Mouse (Mus musculus) forebrain, embryonic 10.5 days (tissue): ENCODE results near the gene Prss45. TPM values are rescaled to one million over a fixed set of nuclear protein-coding genes. Genes with fewer than 3 reads are reported as not detected.

ENCODE experiments used
- DNase-seq: peaks from one replicate; pipeline ENCODE4 v3.0.0-alpha.2; 2017; ENCODE audit warnings: low spot score; ENCODE audit errors: extremely low spot score
- H3K27ac ChIP-seq: fragments of 300-500 bp; sonication (generic); 2 replicates; pipeline ENCODE4 v1.5.1; 2016; ENCODE audit warnings: mild to moderate bottlenecking
- H3K27me3 ChIP-seq: fragments of 300-500 bp; sonication (generic); 2 replicates; pipeline ENCODE4 v1.6.1; 2016; ENCODE audit warnings: mild to moderate bottlenecking; ENCODE audit not compliant: poor library complexity, severe bottlenecking
- H3K36me3 ChIP-seq: fragments of 300-500 bp; sonication (generic); replicated peaks from 2 replicates; pipeline ENCODE4 v1.6.1; 2016; ENCODE audit warnings: mild to moderate bottlenecking, moderate library complexity
- H3K4me1 ChIP-seq: fragments of 300-500 bp; sonication (generic); 2 replicates; pipeline ENCODE4 v1.6.1; 2016
- H3K4me3 ChIP-seq: fragments of 300-500 bp; sonication (generic); 2 replicates; pipeline ENCODE4 v1.5.1; 2016; ENCODE audit warnings: mild to moderate bottlenecking, moderate library complexity
- H3K9me3 ChIP-seq: fragments of 300-500 bp; sonication (generic); 2 replicates; pipeline ENCODE4 v1.6.1; 2016; ENCODE audit warnings: mild to moderate bottlenecking, moderate library complexity
- WGBS: fragments of 180-500 bp; shearing (Covaris S2); methylation state at CpG from one replicate; pipeline ENCODE4 v1.1.7; 2016; 5-methylcytosine and 5-hydroxymethylcytosine counted together
- polyA plus RNA-seq: library from polyadenylated mRNA; unstranded; fragments of >200 nt; fragmentation: Nextera tagmentation; extraction: Ambion mirVana; gene quantifications from 2 replicates; pipeline ENCODE4 v1.2.1, GENCODE M21; 2016

Gene Prss45
- polyA plus RNA-seq, 1 experiment from 2014 or later: not detected

DNA sequence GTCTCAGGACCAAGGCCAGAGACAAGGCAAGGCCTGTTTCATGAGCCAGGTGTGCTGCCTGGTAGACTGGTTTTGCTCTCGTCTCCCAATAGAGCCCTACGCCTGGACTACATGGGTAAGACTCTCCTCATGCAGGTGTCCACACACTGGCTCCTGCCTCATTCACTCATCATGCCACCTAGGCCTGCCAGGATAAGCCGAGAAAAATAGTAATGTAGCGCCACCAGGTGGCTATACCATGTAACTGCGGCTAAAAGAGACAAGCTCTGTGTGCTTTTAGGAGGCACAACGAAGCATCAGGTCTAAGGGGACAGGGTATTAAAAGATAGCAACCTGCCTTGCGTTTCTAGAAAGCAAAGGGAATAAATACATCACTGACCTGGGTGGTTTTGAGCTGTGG, 36.6 kb downstream of the Prss45 start:
- Histone ChIP-seq H3K36me3 (no peaks in the 10 kb centered on the region), H3K27me3 (peaks cover 52% of the 10 kb centered on the region), H3K27ac (no peak overlapping the region), H3K4me3 (no peak overlapping the region), H3K4me1 (peaks cover 23% of the 10 kb centered on the region), H3K9me3 (no peaks in the 10 kb centered on the region)
- whole genome bisulfite sequencing: 22% methylated on average over 7 of the region's 7 CpGs
- DNase-seq: peak; percentile 47

DNA sequence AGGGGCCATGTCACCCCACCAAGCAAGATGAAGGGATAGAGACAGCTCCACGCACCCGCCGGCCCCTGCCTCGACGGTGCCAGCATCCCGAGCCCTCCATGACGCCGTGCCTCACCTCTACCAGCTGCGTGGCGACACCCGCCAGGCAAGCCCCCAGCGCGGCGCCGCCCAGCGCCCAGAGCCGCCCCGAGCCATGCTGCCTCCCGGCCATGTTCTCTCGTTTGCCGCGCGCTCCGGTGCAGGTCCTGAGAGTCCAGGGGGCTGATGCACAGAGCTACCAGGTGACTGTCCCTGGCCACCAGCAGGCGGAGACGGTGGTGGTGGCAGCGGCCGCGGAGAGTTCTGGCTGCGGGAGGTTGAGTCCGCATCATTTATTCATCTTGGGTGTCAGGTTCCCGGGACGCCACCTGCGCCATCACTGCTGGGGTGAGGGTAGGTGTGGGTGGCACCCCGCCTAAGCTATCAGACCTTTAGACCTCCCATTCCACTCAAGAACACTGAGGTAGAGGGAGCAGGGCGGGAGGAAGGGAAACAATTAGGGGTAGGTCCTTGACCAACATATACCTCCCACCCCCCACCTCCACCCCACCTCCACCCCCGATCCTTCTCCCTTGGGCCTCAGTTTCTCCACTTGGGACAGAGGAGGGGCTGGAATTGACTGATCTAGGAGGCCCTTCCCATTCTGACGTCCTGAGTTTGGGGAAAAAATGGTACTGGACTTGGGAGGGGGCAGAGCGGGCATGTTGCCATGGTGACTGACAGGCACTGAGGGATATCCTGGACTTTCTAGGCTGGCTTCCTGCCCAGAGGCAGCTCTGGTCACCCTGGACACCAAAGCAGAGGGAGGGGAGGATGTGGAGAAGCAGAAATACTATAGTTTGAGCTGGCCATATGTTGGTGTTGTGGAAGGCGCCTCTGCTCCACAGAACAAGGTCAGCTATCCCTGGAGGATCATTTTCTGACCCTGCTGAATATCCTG, 39.6 kb downstream of the Prss45 start:
- Histone ChIP-seq H3K27me3 (peaks cover 77% of the 10 kb centered on the region), H3K9me3 (no peaks in the 10 kb centered on the region), H3K36me3 (no peaks in the 10 kb centered on the region), H3K4me1 (peaks cover 23% of the 10 kb centered on the region), H3K4me3 (peak overlapping the region; percentile 51), H3K27ac (peak overlapping the region; percentile 60)
- 11% methylated on average over 40 of the region's 40 CpGs for WGBS
- no peak for DNase-seq

DNA sequence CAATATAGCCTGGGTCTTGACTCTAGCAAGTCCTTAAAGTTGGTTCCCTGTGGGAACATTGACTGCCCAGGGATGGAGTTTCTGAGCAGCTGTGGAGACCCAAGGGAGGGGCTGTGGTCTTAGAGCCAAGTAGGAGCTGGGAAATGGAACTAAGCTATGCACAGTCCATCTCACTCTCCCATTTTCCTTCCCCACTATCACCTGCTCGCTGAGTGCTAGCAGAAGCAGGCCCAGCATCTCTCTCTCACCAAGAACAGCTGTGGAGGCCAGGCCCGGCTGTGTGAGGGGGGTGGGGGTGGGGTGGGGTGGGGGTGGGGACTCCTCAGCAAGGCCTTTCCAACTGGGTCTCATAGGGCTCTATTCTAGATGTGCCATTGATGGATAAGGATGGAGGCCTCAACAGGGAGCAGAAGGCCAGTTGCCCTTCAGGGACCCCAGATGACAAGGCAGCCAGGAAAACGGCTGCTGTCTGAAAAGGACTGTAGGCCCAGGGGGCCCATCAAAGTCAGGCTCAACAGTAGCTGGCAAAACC, 40.3 kb downstream of the Prss45 start:
- H3K27me3 ChIP-seq: peaks cover 84% of the 10 kb centered on the region
- H3K4me3 ChIP-seq: no peak overlapping the region
- H3K36me3 ChIP-seq: no peaks in the 10 kb centered on the region
- no peak for DNase-seq
- H3K4me1 ChIP-seq: peaks cover 29% of the 10 kb centered on the region
- no peaks in the 10 kb centered on the region for H3K9me3 ChIP-seq
- WGBS: 23% methylated on average over 3 of the region's 3 CpGs
- no peak overlapping the region for H3K27ac ChIP-seq

DNA sequence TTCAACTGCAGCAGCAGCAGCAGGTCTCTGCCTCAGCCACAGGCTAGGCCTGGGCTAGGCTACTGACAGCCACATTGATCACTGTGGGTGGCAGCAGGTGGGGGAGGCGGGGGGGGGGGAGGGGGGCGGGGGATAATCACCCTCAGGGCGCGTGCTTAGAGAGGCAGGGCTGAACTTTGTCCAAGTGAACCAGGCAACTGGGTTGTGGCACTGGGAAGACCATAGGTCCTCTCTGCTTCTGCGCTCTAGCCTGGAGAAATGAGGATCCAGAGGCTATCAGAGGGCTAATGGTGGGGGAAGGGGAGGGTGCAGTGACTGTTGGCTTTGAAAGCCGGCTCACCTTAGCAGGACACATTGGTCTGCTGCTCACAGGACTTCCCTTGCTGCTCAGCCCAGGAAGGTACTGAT, 40.9 kb downstream of the Prss45 start:
- Histone ChIP-seq H3K4me1 (peaks cover 35% of the 10 kb centered on the region), H3K27ac (peak overlapping the region; percentile 30; the same call in 1 of the 2 replicates), H3K36me3 (no peaks in the 10 kb centered on the region), H3K27me3 (peaks cover 87% of the 10 kb centered on the region), H3K4me3 (no peak overlapping the region), H3K9me3 (no peaks in the 10 kb centered on the region)
- DNase-seq: no peak
- WGBS: 14% methylated on average over 5 of the region's 6 CpGs

DNA sequence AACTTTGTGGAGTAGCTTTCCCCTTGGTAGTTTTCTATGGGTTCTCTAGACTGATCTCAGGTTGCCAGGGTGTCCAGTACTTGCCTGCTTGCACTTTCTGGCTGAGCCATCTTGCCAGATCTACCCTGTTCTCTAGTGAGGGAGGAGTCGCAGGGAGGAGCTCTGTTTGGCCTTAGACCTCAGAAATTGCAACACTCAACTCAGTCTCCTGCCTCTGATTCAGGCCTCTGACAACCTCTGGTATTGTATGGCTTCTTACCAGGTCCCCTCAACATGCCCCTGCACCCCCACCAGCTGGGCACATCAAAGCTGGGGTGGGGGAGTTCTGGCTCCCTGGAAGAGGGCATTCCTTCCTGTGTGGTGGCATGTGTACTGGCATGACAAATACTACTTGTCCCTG, 43.0 kb downstream of the Prss45 start:
- H3K4me1 ChIP-seq: peaks cover 40% of the 10 kb centered on the region
- H3K27ac ChIP-seq: no peak overlapping the region
- no peaks in the 10 kb centered on the region for H3K9me3 ChIP-seq
- WGBS: 90% methylated on average over 1 of the region's 1 CpGs
- H3K36me3 ChIP-seq: no peaks in the 10 kb centered on the region
- H3K4me3 ChIP-seq: no peak overlapping the region
- peaks cover 92% of the 10 kb centered on the region for H3K27me3 ChIP-seq
- no peak for DNase-seq

DNA sequence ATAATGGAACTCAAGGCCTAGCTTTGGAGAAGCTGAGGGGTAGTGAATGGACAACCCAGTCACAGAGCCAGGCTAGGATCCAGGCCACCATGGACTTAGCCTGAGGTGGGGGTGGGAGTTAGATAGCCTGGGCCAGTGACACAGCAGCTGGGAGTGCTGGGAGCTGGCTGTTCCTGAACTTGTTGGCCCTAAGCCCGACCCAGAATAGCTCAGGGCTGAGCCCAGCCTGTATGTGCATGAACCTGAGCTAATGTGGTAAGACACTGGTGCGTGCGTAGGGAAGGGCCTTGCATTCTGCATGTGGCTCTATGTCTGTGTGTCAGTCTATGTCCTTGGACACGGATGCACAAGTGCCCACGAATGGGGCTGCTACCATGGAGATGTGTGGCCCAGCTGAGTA, 43.5 kb downstream of the Prss45 start:
- no peak overlapping the region for H3K27ac ChIP-seq
- no peaks in the 10 kb centered on the region for H3K9me3 ChIP-seq
- 86% methylated on average over 5 of the region's 5 CpGs for WGBS
- peaks cover 89% of the 10 kb centered on the region for H3K27me3 ChIP-seq
- H3K36me3 ChIP-seq: no peaks in the 10 kb centered on the region
- H3K4me1 ChIP-seq: peaks cover 40% of the 10 kb centered on the region
- H3K4me3 ChIP-seq: no peak overlapping the region
- DNase-seq: no peak

DNA sequence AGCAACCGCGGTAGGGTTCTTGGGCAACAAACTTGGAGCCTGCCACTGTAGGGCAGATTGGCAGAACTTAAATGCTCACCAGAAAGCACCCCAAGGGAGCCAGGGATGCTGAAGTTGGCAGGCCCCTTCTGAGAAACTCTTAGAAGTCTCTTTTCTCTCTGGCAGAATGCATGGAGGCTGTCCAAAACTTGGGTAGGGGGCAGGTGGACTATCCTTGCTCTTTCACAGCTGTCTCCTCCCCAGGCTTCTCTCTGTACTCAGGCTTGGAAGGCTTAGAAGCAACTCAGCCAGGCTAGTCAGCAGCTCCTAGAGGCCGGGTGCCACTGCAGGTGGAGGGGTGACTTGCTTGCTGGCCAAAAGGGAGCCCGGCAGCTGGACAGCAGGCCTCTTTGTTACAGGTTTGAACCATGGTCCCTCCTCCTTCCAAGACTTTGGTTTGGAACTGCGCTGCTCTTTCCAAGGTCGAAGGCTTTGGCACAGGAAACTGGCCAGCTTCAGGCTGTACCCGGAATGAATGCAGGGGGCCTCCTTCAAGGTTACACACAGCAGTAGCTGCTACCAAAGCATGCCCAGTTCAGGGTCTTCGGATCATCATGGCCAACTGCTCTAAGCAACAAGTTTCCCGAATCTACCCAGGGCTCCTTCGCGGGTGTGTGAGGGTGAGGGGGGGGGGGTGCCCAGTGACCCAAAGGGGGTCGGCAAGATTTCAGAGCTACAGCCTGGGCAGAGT, 45.0 kb downstream of the Prss45 start, which contains the start of gene Als2cl:
Als2cl (plus strand) TSS at position 680 of the 730 bp plus-strand sequence.
- H3K27ac ChIP-seq: peak within 1 kb of the TSS; percentile 49; the same call in 1 of the 2 replicates
- no peaks in the 10 kb centered on the region for H3K9me3 ChIP-seq
- peaks cover 81% of the 10 kb centered on the region for H3K27me3 ChIP-seq
- no peak for DNase-seq
- no peaks in the 10 kb centered on the region for H3K36me3 ChIP-seq
- WGBS: 16% methylated on average over 12 of the region's 12 CpGs
- H3K4me1 ChIP-seq: peaks cover 30% of the 10 kb centered on the region
- peak within 1 kb of the TSS; percentile 62 for H3K4me3 ChIP-seq

DNA sequence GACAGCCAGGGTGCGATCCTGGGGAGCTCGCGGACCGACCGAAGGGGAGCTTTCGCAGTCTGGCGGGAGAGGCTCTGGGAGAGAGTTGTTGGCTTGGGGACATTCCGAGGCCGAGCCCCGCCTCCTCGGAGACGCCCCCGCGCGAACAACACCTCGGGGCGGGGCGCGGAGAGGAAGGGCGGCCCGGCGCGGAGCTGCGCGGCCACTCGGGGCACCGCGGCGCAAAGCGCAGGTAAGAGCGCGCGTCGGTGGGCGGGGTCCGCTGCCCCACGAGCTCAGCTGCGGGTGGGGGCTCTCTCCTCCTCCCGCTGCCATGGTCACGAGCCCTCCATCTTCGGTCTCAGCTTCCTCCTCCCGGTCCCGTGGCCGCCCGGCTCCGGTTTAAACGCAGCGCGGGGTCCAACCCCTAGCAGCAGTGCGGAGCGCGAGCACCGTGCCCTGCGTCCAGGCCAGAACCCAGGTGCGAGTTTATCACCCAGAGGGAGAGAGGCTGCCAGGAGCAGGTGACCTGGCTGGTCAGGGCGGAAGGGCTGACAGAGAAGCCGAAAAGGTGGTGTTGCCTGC, 45.7 kb downstream of the Prss45 start, which contains the start of gene Tmie:
Tmie (minus strand) TSS at position 116 of the 564 bp plus-strand sequence.
- no peak for DNase-seq
- WGBS: 1% methylated on average over 56 of the region's 57 CpGs
- no peaks in the 10 kb centered on the region for H3K36me3 ChIP-seq
- H3K9me3 ChIP-seq: no peaks in the 10 kb centered on the region
- peak within 1 kb of the TSS; percentile 62 for H3K4me3 ChIP-seq
- peaks cover 23% of the 10 kb centered on the region for H3K4me1 ChIP-seq
- H3K27ac ChIP-seq: peak within 1 kb of the TSS; percentile 49; the same call in 1 of the 2 replicates
- peaks cover 74% of the 10 kb centered on the region for H3K27me3 ChIP-seq

DNA sequence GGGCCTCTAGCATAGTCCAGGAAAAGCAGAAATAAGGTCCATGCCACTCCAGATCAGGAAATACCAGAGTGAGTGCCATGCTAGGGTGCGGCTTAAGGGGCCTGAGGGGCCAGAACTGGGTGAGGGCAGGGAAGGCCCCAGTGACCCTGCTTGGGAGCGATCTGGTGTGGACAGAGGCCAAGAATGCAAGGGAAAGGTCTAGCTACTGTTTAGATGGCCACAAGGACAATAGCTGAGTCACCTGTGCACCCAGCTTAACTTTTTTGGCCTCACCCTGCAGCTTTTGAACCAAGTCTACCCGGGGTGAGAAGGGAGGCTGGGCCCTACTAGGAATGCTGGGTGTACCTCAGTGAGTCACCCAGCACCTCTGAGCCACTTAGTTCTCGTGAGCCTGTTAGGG, 46.4 kb downstream of the Prss45 start:
- Histone ChIP-seq H3K9me3 (no peaks in the 10 kb centered on the region), H3K27ac (no peak overlapping the region), H3K4me1 (peaks cover 18% of the 10 kb centered on the region), H3K27me3 (peaks cover 68% of the 10 kb centered on the region), H3K4me3 (peak overlapping the region; percentile 62; the same call in 1 of the 2 replicates), H3K36me3 (no peaks in the 10 kb centered on the region)
- no peak for DNase-seq
- 76% methylated on average over 4 of the region's 4 CpGs for WGBS

DNA sequence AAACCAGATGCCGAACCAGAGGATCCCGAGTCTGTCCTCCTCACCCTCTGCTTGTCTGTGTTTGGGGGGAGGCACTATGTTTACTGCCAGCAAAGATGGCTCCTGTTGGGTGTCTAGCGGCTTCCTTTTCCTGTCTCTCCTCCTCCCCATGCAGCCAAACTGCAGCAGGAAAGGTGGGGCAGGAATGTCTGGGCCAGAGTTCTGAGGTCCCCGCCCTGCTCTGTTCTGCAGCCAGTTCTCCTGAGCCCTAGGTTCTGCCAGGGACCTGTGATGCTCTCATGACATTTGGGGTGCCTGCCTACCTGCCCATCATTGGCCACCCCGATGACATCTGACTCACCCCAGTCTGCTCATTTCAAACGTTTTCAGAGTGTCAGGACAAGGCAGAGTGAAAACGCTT, 47.6 kb downstream of the Prss45 start:
- 81% methylated on average over 7 of the region's 7 CpGs for WGBS
- H3K9me3 ChIP-seq: no peaks in the 10 kb centered on the region
- no peak overlapping the region for H3K27ac ChIP-seq
- no peaks in the 10 kb centered on the region for H3K36me3 ChIP-seq
- peaks cover 18% of the 10 kb centered on the region for H3K4me1 ChIP-seq
- H3K27me3 ChIP-seq: peaks cover 63% of the 10 kb centered on the region
- DNase-seq: no peak
- H3K4me3 ChIP-seq: no peak overlapping the region

DNA sequence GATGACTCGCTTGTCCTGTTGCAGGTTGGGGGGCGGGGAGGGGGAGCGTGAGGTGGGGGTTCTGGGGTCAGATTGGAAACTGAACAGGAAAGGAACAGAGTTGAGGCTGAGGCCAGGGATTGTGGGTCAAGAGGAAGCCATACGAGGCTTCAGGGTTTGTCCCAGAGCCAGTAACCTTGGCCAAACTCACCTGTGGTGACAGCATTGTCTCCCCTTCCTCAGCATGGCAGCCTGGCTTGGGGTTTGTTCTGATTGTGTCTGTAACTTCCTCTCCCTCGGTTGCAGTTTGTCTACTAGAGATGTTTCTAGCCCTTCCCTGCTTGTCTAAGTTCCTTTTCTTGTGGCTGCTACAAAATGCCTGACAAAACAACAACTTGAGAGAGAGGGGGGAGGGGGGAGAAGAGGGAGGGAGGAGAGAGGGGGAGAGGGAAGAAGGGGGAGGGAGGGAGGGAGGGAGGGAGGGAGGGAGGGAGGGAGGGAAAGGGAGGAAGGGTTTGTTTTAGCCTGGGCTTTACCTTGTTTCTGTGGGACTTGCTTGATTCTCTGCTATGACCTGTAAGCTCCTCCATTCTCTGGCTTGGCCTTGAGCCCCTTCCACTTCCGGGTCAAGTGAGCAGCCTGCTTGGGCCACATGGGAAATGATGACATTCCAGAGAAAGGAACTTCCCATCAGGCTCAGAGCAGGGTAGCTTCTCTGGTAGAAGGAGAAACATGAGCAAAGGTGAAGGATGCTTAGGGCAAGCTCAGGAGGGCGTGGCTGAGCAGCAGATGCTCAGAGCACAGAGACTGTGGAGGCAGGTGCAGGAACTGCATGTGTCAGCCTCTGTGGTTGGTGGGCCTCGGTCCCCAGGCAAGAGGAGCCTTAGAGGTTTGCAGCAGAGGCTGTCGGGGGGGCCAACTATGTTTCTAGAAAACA, 53.3 kb downstream of the Prss45 start:
- no peak for DNase-seq
- Histone ChIP-seq H3K4me3 (no peak overlapping the region), H3K9me3 (no peaks in the 10 kb centered on the region), H3K4me1 (peaks cover 34% of the 10 kb centered on the region), H3K36me3 (no peaks in the 10 kb centered on the region), H3K27ac (0 out of 2 replicates have a peak overlapping the region, but pooled peaks have one; percentile 30), H3K27me3 (peaks cover 15% of the 10 kb centered on the region)
- 70% methylated on average over 9 of the region's 9 CpGs for WGBS
